Mouse (Mus musculus): Measurements from ENCODE around the gene Prss8. TPM values are rescaled to one million over a fixed set of nuclear protein-coding genes. Genes with fewer than 3 reads are reported as not detected.

Prss8 gene
- total and polyA plus RNA-seq, 2 experiments from 2014 or later = 0.37 to 2.7 TPM

DNA sequence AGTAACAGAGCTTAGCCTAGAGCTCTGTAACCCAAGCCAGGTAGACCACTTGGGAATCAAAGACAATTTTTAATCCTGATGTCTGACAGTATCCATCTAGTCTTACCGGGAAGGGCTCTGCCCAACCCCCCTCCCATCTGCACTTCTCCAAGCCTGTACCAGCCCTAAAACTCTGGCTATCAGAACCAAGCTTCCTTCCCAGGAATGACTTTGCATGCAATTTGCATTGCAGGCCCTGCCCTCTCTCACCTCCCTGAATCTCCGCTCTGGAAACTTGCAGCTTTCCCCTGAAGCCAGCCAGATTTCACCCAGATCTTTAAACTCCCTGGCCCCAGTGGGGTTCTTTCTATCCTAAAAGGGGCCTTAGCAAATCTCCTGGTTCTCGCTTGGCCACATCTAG, 42.1 kb downstream of the Prss8 start:
- H3K27me3 ChIP-seq (ENCODE audit: insufficient read depth, low read length) = no peaks in the 10 kb centered on the region
- H3K9ac ChIP-seq (replicated peaks; ENCODE audit: low read length, poor library complexity, severe bottlenecking) = no peak overlapping the region
- H3K4me1 ChIP-seq (ENCODE audit: insufficient read depth, low read length) = no peaks in the 10 kb centered on the region
- H3K36me3 ChIP-seq (ENCODE audit: insufficient read depth, low read length) = peaks cover 82% of the 10 kb centered on the region
- DNase-seq (ENCODE audit: low spot score) (no peak), ATAC-seq (ENCODE audit: low FRiP score) (no peak)
- H3K27ac ChIP-seq (ENCODE audit: low read depth, low read length) = no peak overlapping the region
- no peak overlapping the region for H3K4me2 ChIP-seq (ENCODE audit: low read depth, low read length, poor library complexity, severe bottlenecking)
- 82% methylated on average over 3 of the region's 3 CpGs for WGBS
- H3K9me3 ChIP-seq (ENCODE audit: low read length) = no peaks in the 10 kb centered on the region
- no peak for TF ChIP-seq CTCF (IDR thresholded peaks at IDR 0.05)
- H3K4me3 ChIP-seq (ENCODE audit: low read depth, low read length) = no peak overlapping the region

DNA sequence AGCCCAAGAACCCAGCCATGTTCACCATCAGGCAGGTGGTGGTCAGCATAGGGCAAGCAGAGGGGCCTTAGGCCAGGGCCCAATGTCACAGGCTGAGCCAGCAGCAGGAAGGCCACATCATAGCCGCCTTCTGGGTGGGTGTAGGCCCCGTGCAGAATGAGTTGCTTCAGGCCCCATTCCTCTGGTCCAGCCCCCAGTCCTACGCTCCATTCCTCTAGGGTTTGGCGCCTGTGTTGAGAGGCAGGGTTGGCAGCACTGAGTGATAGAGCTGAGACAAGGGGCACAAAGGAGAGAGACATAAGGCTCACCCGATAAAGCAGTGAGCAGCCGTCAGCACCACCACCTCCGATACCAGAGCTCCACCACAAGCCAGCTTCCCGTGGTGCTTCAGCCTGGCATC, 42.7 kb downstream of the Prss8 start:
- Histone ChIP-seq H3K36me3 (ENCODE audit: insufficient read depth, low read length) (peaks cover 85% of the 10 kb centered on the region), H3K4me1 (ENCODE audit: insufficient read depth, low read length) (no peaks in the 10 kb centered on the region), H3K9me3 (ENCODE audit: low read length) (no peaks in the 10 kb centered on the region), H3K27me3 (ENCODE audit: insufficient read depth, low read length) (no peaks in the 10 kb centered on the region), H3K9ac (replicated peaks; ENCODE audit: low read length, poor library complexity, severe bottlenecking) (no peak overlapping the region), H3K4me3 (ENCODE audit: low read depth, low read length) (no peak overlapping the region), H3K4me2 (ENCODE audit: low read depth, low read length, poor library complexity, severe bottlenecking) (no peak overlapping the region), H3K27ac (ENCODE audit: low read depth, low read length) (no peak overlapping the region)
- DNase-seq (ENCODE audit: low spot score) = no peak
- TF ChIP-seq CTCF (IDR thresholded peaks at IDR 0.05) = no peak
- 85% methylated on average over 8 of the region's 8 CpGs for WGBS
- no peak for ATAC-seq (ENCODE audit: low FRiP score)

DNA sequence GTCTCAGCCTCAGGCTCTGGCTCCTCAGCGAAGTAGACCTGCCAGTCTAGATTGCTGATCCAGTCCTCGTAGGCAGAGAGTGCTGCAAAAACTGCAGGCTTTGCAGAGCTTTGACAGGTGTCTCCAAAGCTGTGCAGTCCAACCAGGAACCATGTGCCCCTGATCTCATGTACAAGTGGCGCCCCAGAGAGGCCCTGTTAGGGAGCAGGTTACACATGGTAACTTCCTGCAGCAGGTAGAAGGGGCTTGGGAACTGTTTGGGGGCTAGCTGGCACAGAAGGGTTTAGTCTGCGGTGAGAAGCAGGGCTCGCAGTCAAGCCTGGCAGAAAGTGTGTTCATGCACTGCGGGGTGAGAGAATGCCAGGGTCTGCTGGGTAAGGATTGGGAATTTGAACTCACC, 43.4 kb downstream of the Prss8 start:
- no peak for TF ChIP-seq CTCF (IDR thresholded peaks at IDR 0.05)
- H3K4me3 ChIP-seq (ENCODE audit: low read depth, low read length) = no peak overlapping the region
- ATAC-seq (ENCODE audit: low FRiP score) (no peak), DNase-seq (ENCODE audit: low spot score) (no peak)
- no peak overlapping the region for H3K27ac ChIP-seq (ENCODE audit: low read depth, low read length)
- H3K9me3 ChIP-seq (ENCODE audit: low read length) = no peaks in the 10 kb centered on the region
- no peaks in the 10 kb centered on the region for H3K27me3 ChIP-seq (ENCODE audit: insufficient read depth, low read length)
- no peak overlapping the region for H3K4me2 ChIP-seq (ENCODE audit: low read depth, low read length, poor library complexity, severe bottlenecking)
- WGBS = 92% methylated on average over 6 of the region's 6 CpGs
- H3K4me1 ChIP-seq (ENCODE audit: insufficient read depth, low read length) = no peaks in the 10 kb centered on the region
- H3K9ac ChIP-seq (replicated peaks; ENCODE audit: low read length, poor library complexity, severe bottlenecking) = no peak overlapping the region
- peaks cover 88% of the 10 kb centered on the region for H3K36me3 ChIP-seq (ENCODE audit: insufficient read depth, low read length)

DNA sequence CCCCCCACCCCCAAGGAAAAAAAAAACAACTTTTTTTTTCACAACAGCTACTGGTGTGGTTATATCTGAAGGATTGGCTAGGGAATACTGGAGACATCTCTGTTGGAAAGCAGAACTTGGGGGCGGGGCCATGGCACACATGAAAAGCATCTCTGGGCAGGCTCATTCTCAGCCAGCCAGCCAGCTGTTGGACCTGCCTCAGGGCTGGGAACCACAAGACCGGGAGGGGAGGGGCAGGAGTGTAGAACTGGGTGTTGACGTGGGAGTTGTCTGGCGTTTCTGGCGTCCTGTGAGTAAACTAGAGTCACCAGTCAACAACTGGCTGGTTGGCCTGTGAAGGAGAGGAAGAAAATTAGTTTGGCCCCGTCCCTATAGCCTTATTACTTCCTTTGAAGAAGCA, 44.0 kb downstream of the Prss8 start:
- no peaks in the 10 kb centered on the region for H3K4me1 ChIP-seq (ENCODE audit: insufficient read depth, low read length)
- no peaks in the 10 kb centered on the region for H3K27me3 ChIP-seq (ENCODE audit: insufficient read depth, low read length)
- H3K9me3 ChIP-seq (ENCODE audit: low read length) = no peaks in the 10 kb centered on the region
- H3K4me2 ChIP-seq (ENCODE audit: low read depth, low read length, poor library complexity, severe bottlenecking) = no peak overlapping the region
- H3K4me3 ChIP-seq (ENCODE audit: low read depth, low read length) = no peak overlapping the region
- no peak for DNase-seq (ENCODE audit: low spot score)
- ATAC-seq (ENCODE audit: low FRiP score) = no peak
- H3K27ac ChIP-seq (ENCODE audit: low read depth, low read length) = no peak overlapping the region
- H3K9ac ChIP-seq (replicated peaks; ENCODE audit: low read length, poor library complexity, severe bottlenecking) = no peak overlapping the region
- peaks cover 92% of the 10 kb centered on the region for H3K36me3 ChIP-seq (ENCODE audit: insufficient read depth, low read length)
- 73% methylated on average over 6 of the region's 6 CpGs for WGBS
- TF ChIP-seq CTCF (IDR thresholded peaks at IDR 0.05) = no peak

DNA sequence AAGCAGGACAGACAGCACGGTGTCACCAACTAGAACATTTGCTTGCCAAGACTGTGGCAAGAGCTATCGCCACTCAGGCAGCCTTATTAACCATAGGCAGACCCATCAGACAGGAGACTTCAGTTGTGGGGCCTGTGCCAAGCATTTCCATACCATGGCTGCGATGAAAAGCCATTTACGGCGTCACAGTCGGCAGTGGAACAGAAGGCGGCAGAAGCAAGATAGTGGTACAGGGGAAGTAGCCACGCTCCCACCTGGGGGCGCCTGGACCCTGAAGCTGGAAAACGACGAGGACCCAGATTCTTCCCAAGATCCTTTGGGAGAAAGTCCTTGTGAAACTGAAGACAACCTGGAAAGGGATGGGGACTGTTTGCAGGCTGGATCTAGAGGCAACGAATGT, 49.5 kb downstream of the Prss8 start:
- ATAC-seq (ENCODE audit: low FRiP score) (no peak), DNase-seq (ENCODE audit: low spot score) (no peak)
- Histone ChIP-seq H3K4me1 (ENCODE audit: insufficient read depth, low read length) (no peaks in the 10 kb centered on the region), H3K4me3 (ENCODE audit: low read depth, low read length) (no peak overlapping the region), H3K27ac (ENCODE audit: low read depth, low read length) (no peak overlapping the region), H3K9ac (replicated peaks; ENCODE audit: low read length, poor library complexity, severe bottlenecking) (no peak overlapping the region), H3K9me3 (ENCODE audit: low read length) (no peaks in the 10 kb centered on the region), H3K36me3 (ENCODE audit: insufficient read depth, low read length) (peaks cover 67% of the 10 kb centered on the region), H3K4me2 (ENCODE audit: low read depth, low read length, poor library complexity, severe bottlenecking) (no peak overlapping the region), H3K27me3 (ENCODE audit: insufficient read depth, low read length) (no peaks in the 10 kb centered on the region)
- 93% methylated on average over 12 of the region's 12 CpGs for WGBS
- TF ChIP-seq CTCF (IDR thresholded peaks at IDR 0.05) = no peak

DNA sequence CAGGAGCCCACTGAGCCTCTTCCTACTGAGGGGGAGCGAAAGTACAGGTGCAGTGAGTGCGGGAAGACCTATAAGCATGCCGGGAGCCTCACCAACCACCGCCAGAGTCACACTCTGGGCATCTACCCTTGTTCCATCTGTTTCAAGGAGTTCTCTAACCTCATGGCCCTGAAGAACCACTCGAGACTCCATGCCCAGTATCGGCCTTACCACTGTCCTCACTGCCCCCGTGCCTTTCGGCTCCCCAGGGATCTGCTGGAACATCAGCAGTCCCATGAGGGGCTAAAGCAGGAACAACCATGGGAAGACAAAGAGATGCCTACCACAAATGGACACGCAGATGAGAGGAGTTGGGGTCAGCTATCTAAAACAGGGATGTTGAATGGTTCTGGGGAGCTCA, 50.6 kb downstream of the Prss8 start:
- 97% methylated on average over 9 of the region's 9 CpGs for WGBS

More for the DNA sequence above, 50.6 kb downstream of the Prss8 start:
- Histone ChIP-seq H3K9me3 (ENCODE audit: low read length) (no peaks in the 10 kb centered on the region), H3K4me2 (ENCODE audit: low read depth, low read length, poor library complexity, severe bottlenecking) (no peak overlapping the region), H3K27me3 (ENCODE audit: insufficient read depth, low read length) (no peaks in the 10 kb centered on the region), H3K4me1 (ENCODE audit: insufficient read depth, low read length) (no peaks in the 10 kb centered on the region), H3K36me3 (ENCODE audit: insufficient read depth, low read length) (peaks cover 59% of the 10 kb centered on the region), H3K27ac (ENCODE audit: low read depth, low read length) (no peak overlapping the region), H3K9ac (replicated peaks; ENCODE audit: low read length, poor library complexity, severe bottlenecking) (no peak overlapping the region), H3K4me3 (ENCODE audit: low read depth, low read length) (no peak overlapping the region)
- TF ChIP-seq CTCF (IDR thresholded peaks at IDR 0.05) = no peak
- DNase-seq (ENCODE audit: low spot score) (no peak), ATAC-seq (ENCODE audit: low FRiP score) (no peak)

Data from midbrain, postnatal 0 days (tissue).